Mouse (Mus musculus) CH12.LX (cell line): ENCODE measurements around the gene Grk5. TPM values are rescaled to one million over a fixed set of nuclear protein-coding genes. Genes with fewer than 3 reads are reported as not detected.

ENCODE experiments used
- DNase-seq: peaks from one replicate; pipeline ENCODE4 v3.0.0-alpha.2; 2013; ENCODE audit errors: extremely low read depth
- H3K27ac ChIP-seq: 2 replicates; pipeline ENCODE4 v1.5.1; 2012; ENCODE audit warnings: low read depth, mild to moderate bottlenecking, control low read depth, moderate library complexity; ENCODE audit not compliant: insufficient read depth
- H3K27me3 ChIP-seq: replicated peaks from 2 replicates; pipeline ENCODE3; 2012; ENCODE audit warnings: inconsistent platforms
- H3K36me3 ChIP-seq, 2 experiments: replicated peaks in 1 of 2; 2 replicates each; pipeline versions ENCODE3 to v1.6.1; 2012; ENCODE audit warnings: inconsistent platforms in 1 of 2, low read length in 1 of 2, mild to moderate bottlenecking in 1 of 2, mixed read lengths in 1 of 2, moderate library complexity in 1 of 2; ENCODE audit not compliant: control insufficient read depth in 1 of 2, insufficient read depth in 1 of 2
- H3K4me1 ChIP-seq, 2 experiments: 2 replicates each; pipeline ENCODE4 v1.6.1; 2012; ENCODE audit warnings: inconsistent platforms in 1 of 2, moderate library complexity in 1 of 2; ENCODE audit not compliant: insufficient read depth in 2 of 2, control insufficient read depth in 1 of 2
- H3K4me2 ChIP-seq: 2 replicates; pipeline ENCODE4 v1.6.1; 2012; ENCODE audit warnings: low read depth, mild to moderate bottlenecking, control low read depth; ENCODE audit not compliant: poor library complexity, insufficient read depth, severe bottlenecking
- H3K4me3 ChIP-seq, 3 experiments: fragments of 150-350 bp in 1 of 3; sonication (generic) in 1 of 3; replicated peaks in 1 of 3; 2 replicates each; pipeline versions ENCODE3 to v1.5.1; 2011 to 2012; ENCODE audit warnings: low read depth in 2 of 3, low read length in 2 of 3, mild to moderate bottlenecking in 2 of 3, moderate library complexity in 2 of 3, control low read depth in 1 of 3, improper control_type of control experiment in 1 of 3, inconsistent platforms in 1 of 3, mixed read lengths in 1 of 3; ENCODE audit not compliant: poor library complexity in 1 of 3
- H3K79me2 ChIP-seq: replicated peaks from 2 replicates; pipeline ENCODE4 v1.6.1; 2012; ENCODE audit warnings: mild to moderate bottlenecking, moderate library complexity; ENCODE audit not compliant: control insufficient read depth, poor library complexity, insufficient read depth, severe bottlenecking; ENCODE audit errors: extremely low read depth
- H3K9ac ChIP-seq: 2 replicates; pipeline ENCODE4 v1.6.1; 2012; ENCODE audit warnings: low read depth, mild to moderate bottlenecking, control low read depth, moderate library complexity; ENCODE audit not compliant: insufficient read depth
- H3K9me3 ChIP-seq: replicated peaks from 2 replicates; pipeline ENCODE3; 2012; ENCODE audit warnings: low read length, inconsistent platforms, mixed read lengths
- BHLHE40 ChIP-seq: IDR thresholded peaks from 2 replicates; pipeline ENCODE4 v1.6.1; 2011; ENCODE audit warnings: mild to moderate bottlenecking, low read depth, low read length, improper control_type of control experiment
- CHD2 ChIP-seq: IDR thresholded peaks from 2 replicates; pipeline ENCODE4 v1.6.1; 2011; ENCODE audit warnings: low read length, improper control_type of control experiment
- E2F4 ChIP-seq: IDR thresholded peaks from 2 replicates; pipeline ENCODE4 v1.6.1; 2011; ENCODE audit warnings: low read depth, low read length, improper control_type of control experiment; ENCODE audit not compliant: insufficient replicate concordance
- ELF1 ChIP-seq: IDR thresholded peaks from 2 replicates; pipeline ENCODE4 v1.6.1; 2014; ENCODE audit warnings: low read depth, mild to moderate bottlenecking, inconsistent platforms, low read length, improper control_type of control experiment
- EP300 ChIP-seq: IDR thresholded peaks from 2 replicates; pipeline ENCODE4 v1.6.1; 2011; ENCODE audit warnings: low read length, improper control_type of control experiment
- HCFC1 ChIP-seq: IDR thresholded peaks from 2 replicates; pipeline ENCODE4 v1.6.1; 2012; ENCODE audit warnings: low read depth, mild to moderate bottlenecking, inconsistent platforms, low read length, improper control_type of control experiment
- IRF4 ChIP-seq: IDR thresholded peaks from 2 replicates; pipeline ENCODE4 v1.6.1; 2014; ENCODE audit warnings: low read depth, mild to moderate bottlenecking, inconsistent platforms, low read length, improper control_type of control experiment
- MEF2A ChIP-seq: IDR thresholded peaks from 2 replicates; pipeline ENCODE4 v1.6.1; 2014; ENCODE audit warnings: low read depth, mild to moderate bottlenecking, inconsistent platforms, low read length, improper control_type of control experiment, borderline replicate concordance
- NELFE ChIP-seq: IDR thresholded peaks from 2 replicates; pipeline ENCODE4 v1.6.1; 2011; ENCODE audit warnings: low read depth, low read length, improper control_type of control experiment
- PAX5 ChIP-seq: IDR thresholded peaks from 2 replicates; pipeline ENCODE4 v1.6.1; 2012; ENCODE audit warnings: low read length, inconsistent platforms, mixed read lengths
- POLR2A ChIP-seq: IDR thresholded peaks from 2 replicates; pipeline ENCODE4 v1.6.1; 2011; ENCODE audit warnings: low read depth, mild to moderate bottlenecking, improper control_type of control experiment, low read length
- POLR2AphosphoS2 ChIP-seq: IDR thresholded peaks from 2 replicates; pipeline ENCODE4 v1.6.1; 2011; ENCODE audit warnings: low read depth, low read length, improper control_type of control experiment
- RAD21 ChIP-seq: IDR thresholded peaks from 2 replicates; pipeline ENCODE4 v1.6.1; 2011; ENCODE audit warnings: low read depth, mild to moderate bottlenecking, low read length, improper control_type of control experiment, moderate library complexity
- USF1 ChIP-seq: IDR thresholded peaks from 2 replicates; pipeline ENCODE4 v1.6.1; 2014; ENCODE audit warnings: low read depth, mild to moderate bottlenecking, inconsistent platforms, low read length, improper control_type of control experiment
- dilution Hi-C: fragments of 300-500 bp; cut with MboI; formaldehyde crosslinking; loops from 2 replicates; pipeline ENCODE4 v1.14.3; 2020; ENCODE audit warnings: low sequenced_read_pairs; ENCODE audit not compliant: extremely low pct_unique_long_range_greater_than_20kb, extremely low pct_ligation_motif_present
- in situ Hi-C: fragments of 300-500 bp; cut with MboI; formaldehyde crosslinking; loops from 3 replicates; pipeline ENCODE4 v1.14.3; 2019; ENCODE audit warnings: low sequenced_read_pairs, low pct_ligation_motif_present, low pct_unique_long_range_greater_than_20kb, mixed read lengths
- polyA plus RNA-seq: library from polyadenylated mRNA; unstranded; fragments of >175 nt; gene quantifications from 2 replicates; pipeline ENCODE4 v1.2.1, GENCODE M21; 2012; ENCODE audit warnings: low read depth; ENCODE audit not compliant: insufficient read length
- total RNA-seq, 2 experiments: library from RNA; depleted of rRNA; stranded (reverse); fragments of 300-350 nt in 1 of 2; fragments of >200 nt in 1 of 2; gene quantifications; 2 replicates each; pipeline ENCODE4 v1.2.3; 2012 to 2014

The Grk5 gene
- total and polyA plus RNA-seq, 3 experiments, result 5.7 to 11.5 (median 7.6) TPM

DNA sequence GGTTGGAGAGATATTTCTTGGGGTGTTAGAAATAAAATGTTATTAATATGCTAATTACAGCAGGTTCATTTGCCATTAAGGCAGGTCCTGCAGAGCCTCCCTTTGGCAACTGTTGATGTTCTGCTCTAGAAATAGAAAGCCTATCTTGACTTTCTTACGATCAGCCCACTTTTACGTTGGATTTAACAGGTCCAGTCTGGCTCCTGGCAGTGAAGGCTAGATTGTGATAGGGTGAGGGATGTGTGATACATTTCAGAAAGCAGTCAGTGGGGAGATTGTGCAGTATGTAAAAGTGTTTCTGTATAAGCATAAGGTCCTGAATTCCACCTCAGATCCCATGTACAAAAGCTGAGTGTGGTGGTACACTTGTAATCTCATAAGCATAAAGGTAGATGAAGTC, 119.7 kb downstream of the Grk5 start:
- TF ChIP-seq MEF2A (no peak), PAX5 (no peak), E2F4 (no peak), NELFE (no peak), CHD2 (no peak), USF1 (no peak), POLR2A (no peak), BHLHE40 (no peak), HCFC1 (no peak), IRF4 (no peak), ELF1 (no peak)
- Histone ChIP-seq H3K4me1 (peaks cover 1 to 13% of the 10 kb centered on the region in 2 experiments; a peak in 3 of 4 replicates), H3K36me3 (peaks cover 0 to 15% of the 10 kb centered on the region in 2 experiments), H3K79me2 (no peaks in the 10 kb centered on the region), H3K4me3 (no peak overlapping the region), H3K9ac (no peak overlapping the region), H3K27me3 (no peaks in the 10 kb centered on the region), H3K4me2 (no peak overlapping the region), H3K9me3 (no peaks in the 10 kb centered on the region), H3K27ac (no peak overlapping the region)
- in situ Hi-C loops, result no loop called here
- no peak for DNase-seq
- dilution Hi-C loops, result no loop called here

DNA sequence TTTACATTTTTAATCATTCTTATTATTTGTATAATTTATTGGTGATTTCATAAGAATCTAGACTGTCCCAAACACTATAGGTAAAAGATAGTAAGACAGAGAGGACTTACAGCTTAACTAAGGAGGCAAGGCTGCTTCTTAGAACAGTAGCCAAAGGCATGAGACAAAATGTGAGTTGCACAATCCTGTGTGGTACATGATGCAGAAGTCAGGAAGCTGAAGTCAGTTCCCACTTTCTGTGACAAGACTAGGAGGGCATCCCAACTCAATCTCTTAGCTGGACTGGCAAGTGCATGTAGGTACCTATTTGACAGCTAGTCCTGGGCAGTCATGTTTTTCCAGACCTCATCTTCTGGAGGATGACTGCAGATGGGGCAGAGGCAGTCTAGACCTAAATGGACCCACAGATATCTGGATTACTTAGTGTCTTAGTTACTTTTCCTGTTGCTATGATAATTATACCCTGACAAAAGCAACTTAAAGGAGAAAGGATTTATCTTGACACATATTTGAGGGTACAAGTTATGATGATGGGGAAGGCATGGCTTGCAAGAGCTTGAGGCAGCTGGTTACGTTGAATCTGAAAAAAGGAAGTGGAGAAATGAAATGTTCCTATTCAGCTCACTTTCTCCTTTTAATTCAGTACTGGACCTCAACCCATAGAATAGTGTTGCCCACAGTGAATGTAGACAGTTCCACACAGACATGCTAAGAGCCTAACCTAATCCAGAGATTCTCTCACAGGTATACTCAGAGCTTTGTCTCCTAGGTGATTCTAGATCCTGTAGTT, 128.1 kb downstream of the Grk5 start:
- Histone ChIP-seq H3K4me3 (no peak overlapping the region), H3K9me3 (no peaks in the 10 kb centered on the region), H3K9ac (no peak overlapping the region), H3K79me2 (no peaks in the 10 kb centered on the region), H3K27ac (no peak overlapping the region), H3K27me3 (no peaks in the 10 kb centered on the region), H3K4me2 (no peak overlapping the region), H3K4me1 (peaks cover 0 to 9% of the 10 kb centered on the region in 2 experiments; a peak in 1 of 4 replicates), H3K36me3 (peaks cover 0 to 5% of the 10 kb centered on the region in 2 experiments)
- dilution Hi-C loops, result no loop called here
- in situ Hi-C loops, result no loop called here
- TF ChIP-seq POLR2AphosphoS2 (no peak), EP300 (peak; percentile 27; the same call in 1 of the 2 replicates)
- TF ChIP-seq, all 38 proteins: peak for 1
- DNase-seq, result no peak

DNA sequence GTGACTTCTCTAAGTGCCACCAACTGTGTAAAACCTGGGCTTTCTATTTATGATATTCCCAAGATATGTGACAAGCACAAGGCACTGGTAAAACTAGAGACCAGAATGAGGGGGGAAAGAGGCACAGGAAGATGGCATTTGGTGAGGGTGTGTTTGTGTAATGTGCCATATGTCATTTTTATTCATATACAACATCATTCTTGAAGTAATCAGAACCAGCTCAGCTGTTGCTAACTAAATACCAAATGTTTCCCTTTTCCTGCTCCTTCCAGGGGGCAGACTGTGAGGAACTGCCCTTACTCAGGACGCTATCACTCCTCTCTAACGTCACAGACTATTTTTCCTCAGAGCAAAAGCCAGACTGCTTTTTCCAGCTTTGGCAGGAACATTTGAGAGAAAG, 132.0 kb downstream of the Grk5 start:
- Histone ChIP-seq H3K4me3 (no peak overlapping the region), H3K9ac (no peak overlapping the region), H3K27ac (no peak overlapping the region), H3K4me2 (no peak overlapping the region), H3K4me1 (peaks cover 0 to 15% of the 10 kb centered on the region in 2 experiments; a peak in 2 of 4 replicates), H3K36me3 (peaks cover 0 to 5% of the 10 kb centered on the region in 2 experiments), H3K79me2 (no peaks in the 10 kb centered on the region), H3K9me3 (no peaks in the 10 kb centered on the region), H3K27me3 (no peaks in the 10 kb centered on the region)
- in situ Hi-C loops (no loop called here), dilution Hi-C loops (no loop called here)
- no peak for TF ChIP-seq RAD21
- no peak for DNase-seq
